Mouse (Mus musculus): Measurements from ENCODE around the gene Mutyh. TPM values are rescaled to one million over a fixed set of nuclear protein-coding genes. Genes with fewer than 3 reads are reported as not detected.
A peak's percentile ranks its signal among the peaks of the same experiment; 100 is the strongest.

Mutyh gene
- 8.8 and 9.9 TPM in 2 replicates for polyA plus RNA-seq (2015; fragmentation: Nextera tagmentation; extraction: Ambion mirVana)

DNA sequence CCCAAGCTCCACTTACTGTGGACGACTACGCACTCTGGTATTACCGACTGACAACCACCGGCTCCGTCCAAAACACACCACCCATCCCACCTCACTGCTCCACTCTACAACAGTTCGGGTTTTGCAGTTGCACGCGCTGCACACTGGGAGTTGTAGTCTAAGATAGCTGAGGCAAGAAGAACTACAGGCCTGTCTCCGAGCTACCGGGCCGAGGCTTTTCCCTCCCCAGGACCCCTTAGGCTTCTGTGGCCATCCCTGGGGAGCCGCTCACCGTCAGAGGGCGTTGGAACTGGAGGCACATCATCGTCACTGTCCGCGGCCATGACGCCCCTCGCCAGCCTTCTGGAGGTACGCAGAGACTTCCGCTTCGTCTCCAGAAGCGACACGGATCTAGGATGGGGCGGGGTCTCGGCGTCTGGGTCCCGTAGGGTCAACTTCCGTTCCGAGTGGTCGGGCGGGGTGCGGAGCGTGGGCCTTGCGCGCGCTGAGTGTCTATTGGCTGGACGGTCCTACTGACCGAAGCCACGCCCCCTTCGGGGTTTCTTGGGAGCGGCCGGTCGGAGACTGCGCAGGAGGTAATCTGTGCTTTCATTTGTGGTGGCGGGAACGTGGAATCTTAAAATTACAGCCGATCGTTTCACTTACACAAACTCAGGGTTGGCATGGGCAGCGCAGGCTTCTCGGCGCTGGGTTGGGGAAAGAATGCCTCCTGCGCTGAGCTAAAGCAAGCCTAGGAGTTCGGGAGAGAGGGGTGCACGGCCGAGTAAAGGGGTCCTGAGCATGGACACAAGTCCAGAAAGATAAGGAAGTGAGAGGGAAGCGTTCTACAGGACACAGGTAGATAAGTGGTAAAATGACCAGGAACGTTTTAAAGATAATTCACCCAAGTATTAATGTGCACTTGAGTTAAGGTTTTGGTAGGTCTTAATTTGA, at the start of gene Mutyh, which contains the start of gene Toe1:
TSS of gene Mutyh (plus strand) at position 527 of the 933 bp plus-strand sequence.
TSS of gene Toe1 (minus strand) at position 444 of the 933 bp plus-strand sequence.
- peak; percentile 100 for DNase-seq (ENCODE audit: low spot score)
- ATAC-seq (replicated peaks; ENCODE audit: low FRiP score, low read depth), result peak; percentile 98
- H3K4me2 ChIP-seq (ENCODE audit: low read length), result peak within 1 kb of the TSS; percentile 69
- WGBS, result under 1% methylated on average over 58 of the region's 58 CpGs
- no peaks in the 10 kb centered on the region for H3K27me3 ChIP-seq (ENCODE audit: insufficient read depth, low read length)
- H3K36me3 ChIP-seq (ENCODE audit: insufficient read depth, low read length), result peaks cover 31% of the 10 kb centered on the region
- H3K9ac ChIP-seq (ENCODE audit: low read depth, low read length), result peak within 1 kb of the TSS; percentile 68
- TF ChIP-seq CTCF (IDR thresholded peaks at IDR 0.05; ENCODE audit: low read depth), result peak; percentile 25; the same call in 1 of the 2 replicates
- peak within 1 kb of the TSS; percentile 74 for H3K27ac ChIP-seq
- H3K9me3 ChIP-seq (replicated peaks; ENCODE audit: low read length), result no peaks in the 10 kb centered on the region
- peak within 1 kb of the TSS; percentile 58 for H3K4me3 ChIP-seq (replicated peaks; ENCODE audit: low read depth, low read length)
- peaks cover 7% of the 10 kb centered on the region; the same call in 1 of the 2 replicates for H3K4me1 ChIP-seq (replicated peaks; ENCODE audit: insufficient read depth, low read length)

- ATAC-seq (replicated peaks; ENCODE audit: low FRiP score, low read depth) (no peak), DNase-seq (ENCODE audit: low spot score) (no peak)
- Histone ChIP-seq H3K4me2 (ENCODE audit: low read length) (no peak overlapping the region), H3K27ac (no peak overlapping the region), H3K4me1 (replicated peaks; ENCODE audit: insufficient read depth, low read length) (no peaks in the 10 kb centered on the region), H3K9me3 (replicated peaks; ENCODE audit: low read length) (no peaks in the 10 kb centered on the region), H3K4me3 (replicated peaks; ENCODE audit: low read depth, low read length) (no peak overlapping the region), H3K9ac (ENCODE audit: low read depth, low read length) (no peak overlapping the region), H3K36me3 (ENCODE audit: insufficient read depth, low read length) (no peaks in the 10 kb centered on the region), H3K27me3 (ENCODE audit: insufficient read depth, low read length) (no peaks in the 10 kb centered on the region)
- no peak for TF ChIP-seq CTCF (IDR thresholded peaks at IDR 0.05; ENCODE audit: low read depth)
- WGBS, result 75% methylated on average over 2 of the region's 2 CpGs
These were observed 45.6 kb upstream of the Mutyh start for GRCm38 (mm10) chr4:116761914-116762313.

DNA sequence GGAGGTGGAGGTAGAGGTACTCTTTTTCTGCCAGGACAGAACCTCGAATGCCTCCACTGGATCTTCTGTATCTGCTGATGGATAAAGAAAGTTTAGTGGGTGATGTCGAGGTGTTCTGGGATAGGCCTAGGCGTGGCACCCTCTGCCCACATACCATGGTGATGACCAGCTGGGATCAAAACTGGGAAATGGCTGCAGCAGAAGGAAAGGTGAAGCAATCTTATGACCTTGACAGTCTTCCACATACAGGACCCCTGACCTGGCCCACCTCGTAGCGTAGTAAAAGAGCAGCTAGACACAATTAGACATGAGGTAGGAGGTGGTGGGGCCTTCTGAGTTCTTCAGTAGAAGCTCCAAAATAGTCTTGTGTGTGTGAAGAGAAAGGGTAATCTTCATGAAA, 43.5 kb upstream of the Mutyh start:
- TF ChIP-seq CTCF (IDR thresholded peaks at IDR 0.05; ENCODE audit: low read depth), result no peak
- no peak for DNase-seq (ENCODE audit: low spot score)
- Histone ChIP-seq H3K4me3 (replicated peaks; ENCODE audit: low read depth, low read length) (no peak overlapping the region), H3K9me3 (replicated peaks; ENCODE audit: low read length) (no peaks in the 10 kb centered on the region), H3K9ac (ENCODE audit: low read depth, low read length) (no peak overlapping the region), H3K27ac (no peak overlapping the region), H3K4me1 (replicated peaks; ENCODE audit: insufficient read depth, low read length) (no peaks in the 10 kb centered on the region), H3K4me2 (ENCODE audit: low read length) (no peak overlapping the region), H3K27me3 (ENCODE audit: insufficient read depth, low read length) (no peaks in the 10 kb centered on the region), H3K36me3 (ENCODE audit: insufficient read depth, low read length) (no peaks in the 10 kb centered on the region)
- WGBS, result 90% methylated on average over 5 of the region's 5 CpGs
- no peak for ATAC-seq (replicated peaks; ENCODE audit: low FRiP score, low read depth)

GRCm38 (mm10) chr4:116768510-116768909, 39.0 kb upstream of the Mutyh start:
- Histone ChIP-seq H3K36me3 (ENCODE audit: insufficient read depth, low read length) (no peaks in the 10 kb centered on the region), H3K9me3 (replicated peaks; ENCODE audit: low read length) (no peaks in the 10 kb centered on the region), H3K4me3 (replicated peaks; ENCODE audit: low read depth, low read length) (no peak overlapping the region), H3K27me3 (ENCODE audit: insufficient read depth, low read length) (no peaks in the 10 kb centered on the region), H3K9ac (ENCODE audit: low read depth, low read length) (no peak overlapping the region), H3K4me2 (ENCODE audit: low read length) (no peak overlapping the region), H3K4me1 (replicated peaks; ENCODE audit: insufficient read depth, low read length) (no peaks in the 10 kb centered on the region), H3K27ac (no peak overlapping the region)
- 73% methylated on average over 5 of the region's 5 CpGs for WGBS
- TF ChIP-seq CTCF (IDR thresholded peaks at IDR 0.05; ENCODE audit: low read depth), result no peak
- DNase-seq (ENCODE audit: low spot score), result no peak
- no peak for ATAC-seq (replicated peaks; ENCODE audit: low FRiP score, low read depth)

DNA sequence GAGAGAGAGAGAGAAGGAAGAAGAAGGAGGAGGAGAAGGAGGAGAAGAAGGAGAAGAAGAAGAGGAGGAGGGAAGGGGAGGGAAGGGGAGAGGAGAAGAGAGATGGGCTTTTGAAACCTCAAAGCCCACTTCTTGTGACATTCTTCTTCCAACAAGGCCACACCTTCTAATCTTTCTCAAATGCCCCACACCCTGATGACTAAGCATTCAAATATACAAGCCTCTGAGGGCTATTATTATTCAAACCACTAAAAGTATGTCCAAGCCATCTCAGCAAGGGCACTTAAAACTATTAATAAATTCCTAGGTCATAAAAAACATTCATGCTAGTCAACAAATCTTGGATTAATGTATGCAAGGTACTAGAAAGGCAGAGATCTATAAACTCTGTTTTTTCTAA, 38.5 kb upstream of the Mutyh start:
- ATAC-seq (replicated peaks; ENCODE audit: low FRiP score, low read depth) (no peak), DNase-seq (ENCODE audit: low spot score) (no peak)
- H3K4me3 ChIP-seq (replicated peaks; ENCODE audit: low read depth, low read length), result no peak overlapping the region
- no peaks in the 10 kb centered on the region for H3K9me3 ChIP-seq (replicated peaks; ENCODE audit: low read length)
- no peak for TF ChIP-seq CTCF (IDR thresholded peaks at IDR 0.05; ENCODE audit: low read depth)
- no peaks in the 10 kb centered on the region for H3K27me3 ChIP-seq (ENCODE audit: insufficient read depth, low read length)
- no peak overlapping the region for H3K4me2 ChIP-seq (ENCODE audit: low read length)
- no peaks in the 10 kb centered on the region for H3K4me1 ChIP-seq (replicated peaks; ENCODE audit: insufficient read depth, low read length)
- no peak overlapping the region for H3K27ac ChIP-seq
- H3K9ac ChIP-seq (ENCODE audit: low read depth, low read length), result no peak overlapping the region
- H3K36me3 ChIP-seq (ENCODE audit: insufficient read depth, low read length), result no peaks in the 10 kb centered on the region

- H3K9me3 ChIP-seq (replicated peaks; ENCODE audit: low read length), result no peaks in the 10 kb centered on the region
These were observed 31.1 kb upstream of the Mutyh start for GRCm38 (mm10) chr4:116776391-116776790.

More at GRCm38 (mm10) chr4:116776391-116776790, 31.1 kb upstream of the Mutyh start:
- Histone ChIP-seq H3K4me1 (replicated peaks; ENCODE audit: insufficient read depth, low read length) (no peaks in the 10 kb centered on the region), H3K27ac (no peak overlapping the region), H3K4me3 (replicated peaks; ENCODE audit: low read depth, low read length) (no peak overlapping the region), H3K27me3 (ENCODE audit: insufficient read depth, low read length) (no peaks in the 10 kb centered on the region), H3K36me3 (ENCODE audit: insufficient read depth, low read length) (no peaks in the 10 kb centered on the region), H3K4me2 (ENCODE audit: low read length) (no peak overlapping the region), H3K9ac (ENCODE audit: low read depth, low read length) (no peak overlapping the region)
- 93% methylated on average over 5 of the region's 5 CpGs for WGBS
- 0 out of 2 replicates have a peak, but pooled peaks have one; percentile 6 for TF ChIP-seq CTCF (IDR thresholded peaks at IDR 0.05; ENCODE audit: low read depth)
- DNase-seq (ENCODE audit: low spot score) (no peak), ATAC-seq (replicated peaks; ENCODE audit: low FRiP score, low read depth) (no peak)
